Mouse (Mus musculus) olfactory bulb, adult 2 months (tissue): Measurements from ENCODE around the gene Tlk1. TPM values are rescaled to one million over a fixed set of nuclear protein-coding genes. Genes with fewer than 3 reads are reported as not detected.

Source experiments
- H3K27ac ChIP-seq: fragments of 200-500 bp; 2 replicates; pipeline ENCODE4 v1.5.1; 2012; ENCODE audit warnings: low read depth, low read length; ENCODE audit not compliant: insufficient read depth
- H3K4me1 ChIP-seq: fragments of 200-500 bp; 2 replicates; pipeline ENCODE4 v1.6.1; 2012; ENCODE audit warnings: low read length; ENCODE audit not compliant: control insufficient read depth, insufficient read depth
- H3K4me3 ChIP-seq: fragments of 200-500 bp; 2 replicates; pipeline ENCODE4 v1.5.1; 2012; ENCODE audit warnings: mild to moderate bottlenecking, low read depth, low read length, moderate library complexity; ENCODE audit not compliant: insufficient read depth
- CTCF ChIP-seq: fragments of 200-500 bp; IDR thresholded peaks from 2 replicates; pipeline ENCODE4 v1.5.1; 2012; ENCODE audit warnings: low read depth, mild to moderate bottlenecking, low read length, moderate library complexity; ENCODE audit not compliant: insufficient read depth
- POLR2A ChIP-seq: fragments of 200-500 bp; IDR thresholded peaks from 2 replicates; pipeline ENCODE4 v1.6.1; 2012; ENCODE audit warnings: mild to moderate bottlenecking, low read depth, low read length, moderate library complexity; ENCODE audit not compliant: insufficient read depth
- WGBS: fragments of 180-500 bp; shearing (Covaris S2); methylation state at CpG from one replicate; pipeline ENCODE4 v1.1.7; 2018; 5-methylcytosine and 5-hydroxymethylcytosine counted together
- polyA plus RNA-seq: library from polyadenylated mRNA; stranded (reverse); fragments of >200 nt; gene quantifications from 2 replicates; pipeline ENCODE4 v1.2.4, GENCODE M21; 2012; ENCODE audit warnings: low replicate concordance; ENCODE audit not compliant: missing spikeins, insufficient read depth, insufficient read length

The Tlk1 gene
- not detected in 2 replicates for polyA plus RNA-seq

DNA sequence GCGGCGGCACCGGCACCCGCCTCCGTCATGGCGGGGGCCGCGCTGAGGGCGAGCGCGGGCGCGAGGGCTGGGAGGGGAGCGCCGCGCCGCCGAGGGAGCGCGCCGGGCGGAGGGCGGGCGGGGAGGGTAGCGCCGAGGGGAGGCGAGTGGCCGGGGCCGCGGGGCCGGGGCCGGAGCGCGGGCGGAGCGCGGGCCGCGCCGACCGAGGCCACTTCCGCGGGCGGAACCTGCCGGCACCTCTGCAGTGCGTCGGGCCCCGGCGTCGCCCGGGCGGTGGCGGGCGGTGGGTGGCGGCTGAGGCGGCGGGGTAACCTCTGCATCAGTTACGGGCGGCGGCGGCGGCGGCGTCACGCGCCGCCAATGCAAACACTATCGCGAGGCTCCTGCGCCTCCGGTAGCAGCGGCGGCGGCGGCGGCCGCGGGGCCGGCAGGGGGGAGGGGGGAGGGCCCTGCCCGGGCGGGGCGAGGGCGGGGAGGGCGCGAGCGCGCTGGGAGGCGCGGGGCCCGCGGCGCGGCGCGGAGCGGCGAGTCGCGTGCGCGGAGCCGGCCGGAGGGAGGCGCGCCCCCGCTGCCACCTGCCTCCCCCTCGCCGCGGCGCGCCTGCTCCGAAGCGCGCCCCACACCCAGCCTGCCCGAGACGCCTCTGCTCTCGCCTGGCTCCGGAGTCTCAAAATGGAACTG lies at the start of gene Tlk1:
Tlk1 (minus strand) TSS at position 358 of the 681 bp plus-strand sequence.
- under 1% methylated on average over 106 of the region's 118 CpGs for WGBS
- Histone ChIP-seq H3K4me3 (peak within 1 kb of the TSS; percentile 74), H3K4me1 (0 out of 2 replicates have a peak, but pooled peaks cover 4% of the 10 kb centered on the region), H3K27ac (peak within 1 kb of the TSS; percentile 71; the same call in 1 of the 2 replicates)
- TF ChIP-seq CTCF (no peak), POLR2A (0 out of 2 replicates have a peak, but pooled peaks have one; percentile 28)

DNA sequence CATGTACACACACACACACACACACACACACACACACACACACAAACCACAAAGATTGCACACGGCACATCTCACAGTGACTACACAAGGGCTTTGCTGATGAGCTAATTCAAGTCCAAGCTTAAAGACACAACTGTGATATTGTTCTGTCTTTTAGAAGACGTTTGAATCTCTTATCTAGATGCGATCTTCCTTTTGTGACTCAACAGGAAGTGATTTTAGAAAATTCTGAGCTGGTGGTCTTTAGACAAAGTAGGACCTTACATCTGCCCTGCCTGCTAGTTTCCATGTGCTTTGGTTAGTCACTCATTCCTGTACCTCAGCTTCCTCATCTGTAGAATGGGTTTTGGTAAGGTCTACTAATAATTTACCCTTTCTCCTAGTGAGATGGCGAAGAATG lies 49.6 kb upstream of the Tlk1 start:
- WGBS: 85% methylated on average over 4 of the region's 4 CpGs
- peaks cover 2% of the 10 kb centered on the region; the same call in 1 of the 2 replicates for H3K4me1 ChIP-seq
- H3K27ac ChIP-seq: no peak overlapping the region
- no peak overlapping the region for H3K4me3 ChIP-seq
- TF ChIP-seq CTCF (no peak), POLR2A (no peak)

DNA sequence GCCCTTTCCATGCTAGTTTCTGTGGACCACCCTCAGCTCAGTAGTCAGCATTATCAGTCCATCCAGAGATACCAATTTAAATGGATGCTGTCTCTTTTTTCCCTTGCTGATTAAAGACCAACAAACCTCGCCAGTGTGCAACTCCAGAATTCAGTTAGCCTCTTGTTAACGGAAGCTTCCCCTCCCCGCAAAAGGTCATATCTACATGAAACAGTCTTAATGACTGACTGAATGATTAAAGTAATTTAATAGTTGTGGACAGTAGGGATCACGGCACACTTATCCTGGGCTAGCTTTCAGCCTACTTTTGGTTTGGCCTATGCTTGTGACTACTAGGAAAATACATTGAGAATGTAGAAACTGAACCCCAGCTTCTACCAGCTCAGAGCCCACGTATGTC lies 47.6 kb upstream of the Tlk1 start:
- Histone ChIP-seq H3K27ac (no peak overlapping the region), H3K4me3 (no peak overlapping the region), H3K4me1 (peaks cover 2% of the 10 kb centered on the region; the same call in 1 of the 2 replicates)
- 90% methylated on average over 5 of the region's 5 CpGs for WGBS
- TF ChIP-seq POLR2A (no peak), CTCF (no peak)

DNA sequence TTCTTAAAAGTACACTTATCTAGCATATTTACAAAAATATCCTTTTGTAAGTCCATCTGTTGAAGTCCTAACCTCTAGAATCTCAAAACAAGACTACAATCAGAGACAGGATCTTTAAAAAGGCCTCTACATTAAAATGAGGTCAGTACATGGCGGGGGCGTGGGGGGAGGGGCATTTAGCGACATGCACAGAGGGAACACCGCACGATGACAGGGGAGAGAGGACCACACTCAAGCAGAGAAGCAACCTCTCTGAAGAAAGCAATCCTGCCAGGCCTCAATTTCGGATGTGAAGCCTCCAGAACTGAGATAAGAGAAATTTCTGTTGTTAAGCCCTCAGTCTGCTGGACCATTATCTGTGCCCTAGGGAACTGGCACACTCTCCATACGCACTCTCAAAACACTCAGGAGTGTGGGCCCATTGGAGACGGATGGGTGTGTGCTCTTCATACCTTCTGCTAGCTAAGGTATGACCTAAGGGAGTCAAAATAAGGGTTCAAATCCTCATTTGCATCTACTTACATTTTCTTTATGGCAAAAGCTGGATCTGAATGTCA lies 46.0 kb upstream of the Tlk1 start:
- no peak for TF ChIP-seq POLR2A
- no peak for TF ChIP-seq CTCF
- no peak overlapping the region for H3K4me3 ChIP-seq
- H3K4me1 ChIP-seq: peaks cover 2% of the 10 kb centered on the region; the same call in 1 of the 2 replicates
- H3K27ac ChIP-seq: no peak overlapping the region
- 67% methylated on average over 8 of the region's 8 CpGs for WGBS

DNA sequence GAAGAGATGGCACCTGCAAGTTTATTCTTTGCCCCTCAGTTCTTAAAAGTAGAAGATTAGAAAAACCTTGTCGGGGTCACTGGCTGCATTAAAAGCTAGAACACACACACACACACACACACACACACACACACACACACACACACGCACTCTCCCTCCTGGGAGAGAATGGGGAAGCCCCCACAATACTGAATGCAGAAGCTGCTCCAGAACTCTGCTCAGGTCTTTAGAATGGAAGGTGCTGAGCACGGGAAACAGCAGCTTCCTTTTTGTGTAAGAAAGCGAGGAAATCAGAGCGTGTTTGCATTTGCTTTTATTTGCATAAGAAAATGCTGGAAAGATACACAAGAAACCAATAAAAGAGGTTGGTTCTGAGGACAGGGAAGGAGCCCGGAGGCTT lies 45.3 kb upstream of the Tlk1 start:
- peaks cover 2% of the 10 kb centered on the region; the same call in 1 of the 2 replicates for H3K4me1 ChIP-seq
- H3K27ac ChIP-seq: no peak overlapping the region
- no peak overlapping the region for H3K4me3 ChIP-seq
- TF ChIP-seq CTCF (no peak), POLR2A (no peak)
- WGBS: 55% methylated on average over 6 of the region's 6 CpGs

DNA sequence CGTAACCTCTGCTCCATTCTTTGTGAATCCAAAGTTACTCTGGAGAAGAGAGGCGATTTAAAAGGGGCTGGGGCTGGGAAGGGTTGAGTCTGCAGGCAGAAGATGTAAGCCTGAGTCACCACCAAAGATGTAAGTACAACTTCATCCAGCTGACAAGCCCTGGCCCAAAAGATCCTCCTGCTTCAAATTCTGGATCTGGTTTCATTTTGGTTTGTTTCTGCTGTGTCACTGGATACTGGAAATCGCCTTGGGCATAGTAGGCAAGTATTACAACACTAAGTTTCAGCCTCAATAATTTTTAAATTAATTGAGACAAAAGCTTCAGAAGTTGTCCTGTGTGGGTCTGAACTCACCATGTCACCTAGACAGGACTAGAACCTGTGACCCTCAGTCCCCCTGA lies 43.6 kb upstream of the Tlk1 start:
- Histone ChIP-seq H3K4me3 (no peak overlapping the region), H3K4me1 (peaks cover 2% of the 10 kb centered on the region; the same call in 1 of the 2 replicates), H3K27ac (no peak overlapping the region)
- WGBS: 86% methylated on average over 3 of the region's 3 CpGs
- TF ChIP-seq POLR2A: no peak
- TF ChIP-seq CTCF: no peak

DNA sequence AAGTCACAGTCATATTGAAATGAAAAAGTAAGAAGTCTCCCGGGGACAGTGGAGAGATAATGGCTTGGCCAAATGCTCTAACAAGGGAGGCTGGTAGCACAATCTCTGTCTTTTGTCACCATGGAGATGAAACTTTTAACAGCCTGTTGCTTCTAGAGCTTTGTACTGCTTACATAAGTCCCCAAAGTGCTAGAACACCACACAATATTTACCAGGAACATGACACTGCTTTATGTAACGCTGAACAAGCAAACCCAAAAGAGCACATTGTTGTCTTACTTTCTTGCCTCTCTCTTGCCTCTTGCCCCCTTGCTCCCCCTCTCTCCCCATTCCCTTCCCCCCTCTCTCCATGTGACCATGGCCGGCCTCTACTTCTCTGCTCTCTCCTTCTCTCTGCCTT lies 41.7 kb upstream of the Tlk1 start:
- Histone ChIP-seq H3K4me3 (no peak overlapping the region), H3K4me1 (peaks cover 2% of the 10 kb centered on the region; the same call in 1 of the 2 replicates), H3K27ac (no peak overlapping the region)
- TF ChIP-seq POLR2A (no peak), CTCF (no peak)
- 68% methylated on average over 3 of the region's 3 CpGs for WGBS

DNA sequence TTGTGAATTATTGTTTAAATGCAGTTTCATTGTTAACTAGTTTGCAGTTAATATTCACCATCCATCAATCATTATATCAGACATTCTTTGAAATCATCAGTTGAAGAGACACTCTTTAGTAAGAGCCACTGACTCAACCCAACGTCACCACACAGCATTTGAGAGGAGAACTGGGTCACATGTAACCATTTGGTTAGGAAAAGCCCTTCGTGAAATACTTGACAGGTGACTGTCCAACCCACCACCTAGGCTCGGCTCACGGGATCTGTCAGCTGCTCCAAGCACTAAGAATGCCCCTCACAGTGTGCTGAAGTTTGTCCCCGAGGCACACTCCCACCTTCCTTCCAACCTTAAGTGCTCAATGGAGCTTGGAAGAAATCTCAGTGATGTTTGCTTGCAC lies 37.4 kb upstream of the Tlk1 start:
- H3K4me1 ChIP-seq: no peaks in the 10 kb centered on the region
- H3K27ac ChIP-seq: no peak overlapping the region
- no peak overlapping the region for H3K4me3 ChIP-seq
- WGBS: 92% methylated on average over 5 of the region's 5 CpGs
- no peak for TF ChIP-seq CTCF
- no peak for TF ChIP-seq POLR2A

DNA sequence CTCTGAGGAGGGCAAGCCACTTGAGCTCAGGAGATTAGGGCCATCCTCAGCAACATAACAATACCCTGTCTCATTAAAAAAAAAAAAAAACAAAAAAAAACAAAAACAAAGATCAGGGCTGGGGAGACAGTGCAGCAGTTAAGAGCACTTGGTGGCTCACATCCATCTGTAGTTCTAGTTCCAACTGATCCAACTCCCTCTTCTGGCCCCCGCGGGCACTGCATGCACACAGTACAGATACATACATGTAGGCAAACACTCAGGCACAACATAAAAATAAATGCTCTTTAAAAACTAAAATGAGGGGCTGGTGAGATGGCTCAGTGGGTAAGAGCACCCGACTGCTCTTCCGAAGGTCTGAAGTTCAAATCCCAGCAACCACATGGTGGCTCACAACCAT lies 34.2 kb upstream of the Tlk1 start:
- H3K27ac ChIP-seq: no peak overlapping the region
- no peak overlapping the region for H3K4me3 ChIP-seq
- 98% methylated on average over 4 of the region's 4 CpGs for WGBS
- H3K4me1 ChIP-seq: no peaks in the 10 kb centered on the region
- TF ChIP-seq POLR2A (no peak), CTCF (no peak)

DNA sequence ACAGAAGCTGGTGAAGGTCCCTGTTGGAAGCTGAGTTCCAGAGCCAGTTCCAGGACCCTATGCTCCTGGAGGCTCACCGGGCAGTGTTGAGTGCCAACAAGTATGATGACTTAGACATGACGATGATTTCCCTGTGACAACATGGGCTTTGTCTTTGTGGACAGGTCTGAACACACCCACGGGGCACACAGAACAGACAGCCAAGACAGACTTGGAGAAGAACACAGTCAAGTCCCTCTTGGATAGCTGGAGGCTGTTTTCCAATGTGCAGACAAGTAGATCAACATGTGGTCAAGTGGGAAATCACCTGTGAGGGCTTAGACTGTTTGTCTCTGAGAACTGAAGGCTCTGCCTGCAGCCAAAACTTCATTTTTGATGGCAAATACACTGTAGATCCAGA lies 31.4 kb upstream of the Tlk1 start:
- Histone ChIP-seq H3K4me1 (peaks cover 2% of the 10 kb centered on the region), H3K27ac (no peak overlapping the region), H3K4me3 (no peak overlapping the region)
- TF ChIP-seq CTCF (no peak), POLR2A (no peak)
- 96% methylated on average over 3 of the region's 3 CpGs for WGBS
